Comparison of ENCODE assay signal across 8 mouse cellular contexts in the genomic region with DNA sequence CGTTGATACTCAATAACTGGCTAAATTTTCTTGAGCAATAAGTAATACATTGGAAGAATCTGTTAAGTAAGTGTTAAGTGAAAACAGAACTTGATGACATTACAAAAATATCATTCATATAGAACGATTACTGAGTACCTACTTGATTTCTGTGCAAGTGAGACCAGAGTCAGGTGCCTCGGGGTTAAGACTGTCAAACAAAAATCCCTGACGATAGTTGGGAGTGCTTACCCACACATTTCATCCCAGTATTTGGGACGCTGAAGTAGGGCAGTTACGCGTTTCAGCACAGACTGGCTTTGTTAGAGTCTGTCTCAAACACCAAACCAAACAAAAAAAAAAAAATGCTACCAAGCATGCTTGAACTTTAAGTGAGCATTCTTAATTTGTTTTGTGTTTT. TPM values are rescaled to one million over a fixed set of nuclear protein-coding genes. Genes with fewer than 3 reads are reported as not detected.
DNase-seq lines count a peak whose midpoint lies in the region; ATAC-seq and TF ChIP-seq lines count a peak whose summit lies in the region.

No protein-coding gene starts in this region.

- peak; percentile 5 for DNase-seq in CD4-positive, CD25-positive, alpha-beta regulatory T cell, adult 2 months (ENCODE audit: low read depth, low spot score)
- peak; percentile 17 for DNase-seq in neural tube, embryonic 11.5 days (ENCODE audit: low spot score)
- no peak for DNase-seq in neural tube, embryonic 10.5 days (ENCODE audit: extremely low spot score, low spot score)
- DNase-seq in liver, embryonic 14.5 days (ENCODE audit: low read depth in 3 of 3, low spot score in 3 of 3): no peak
- no peak for DNase-seq in stomach, postnatal 0 days (ENCODE audit: low spot score)
- DNase-seq in cerebellum, adult 9-11 months: no peak
- no peak for DNase-seq in left cerebral cortex, adult 9 months (ENCODE audit: low spot score in 2 of 2)

- no peaks in the 10 kb centered on the region for H3K27me3 ChIP-seq in neural tube, embryonic 11.5 days (ENCODE audit: control insufficient read depth, insufficient read depth, low read length)
- no peaks in the 10 kb centered on the region for H3K27me3 ChIP-seq in liver, embryonic 14.5 days (ENCODE audit: control insufficient read depth, insufficient read depth, low read length)
- no peaks in the 10 kb centered on the region for H3K27me3 ChIP-seq in stomach, postnatal 0 days (ENCODE audit: control insufficient read depth, insufficient read depth, low read length)

- ATAC-seq in CD4-positive, CD25-positive, alpha-beta regulatory T cell, adult 4 months: no peak
- peak; percentile 64 for ATAC-seq in neural tube, embryonic 11.5 days (ENCODE audit: insufficient read depth, low FRiP score, low TSS enrichment)
- no peak for ATAC-seq in liver, embryonic 14.5 days (ENCODE audit: insufficient read depth)
- no peak for ATAC-seq in stomach, postnatal 0 days (ENCODE audit: low FRiP score, low TSS enrichment)

- H3K4me2 ChIP-seq in neural tube, embryonic 11.5 days (ENCODE audit: low read depth): peak overlapping the region; percentile 29
- H3K4me2 ChIP-seq in liver, embryonic 14.5 days (ENCODE audit: low read depth): peak overlapping the region; percentile 69
- H3K4me2 ChIP-seq in stomach, postnatal 0 days (replicated peaks; ENCODE audit: low read depth): peak overlapping the region; percentile 47

- H3K36me3 ChIP-seq in neural tube, embryonic 11.5 days (ENCODE audit: control insufficient read depth, insufficient read depth, low read length): no peaks in the 10 kb centered on the region
- peaks cover 15% of the 10 kb centered on the region for H3K36me3 ChIP-seq in liver, embryonic 14.5 days (replicated peaks; ENCODE audit: control insufficient read depth, insufficient read depth, low read depth)
- H3K36me3 ChIP-seq in stomach, postnatal 0 days (ENCODE audit: control insufficient read depth, insufficient read depth, low read length): no peaks in the 10 kb centered on the region

- no peaks in the 10 kb centered on the region for H3K9me3 ChIP-seq in neural tube, embryonic 11.5 days (ENCODE audit: control insufficient read depth, low read length)
- H3K9me3 ChIP-seq in liver, embryonic 14.5 days (ENCODE audit: control insufficient read depth, low read length): no peaks in the 10 kb centered on the region
- H3K9me3 ChIP-seq in stomach, postnatal 0 days (ENCODE audit: control insufficient read depth, low read length): no peaks in the 10 kb centered on the region

- H3K4me1 ChIP-seq in neural tube, embryonic 11.5 days (ENCODE audit: control insufficient read depth, insufficient read depth, low read length): no peaks in the 10 kb centered on the region
- H3K4me1 ChIP-seq in liver, embryonic 14.5 days (replicated peaks; ENCODE audit: control insufficient read depth in 2 of 2, insufficient read depth in 2 of 2, low read length in 1 of 2): peaks cover 0 to 5% of the 10 kb centered on the region in 2 experiments; a peak in 1 of 4 replicates
- no peaks in the 10 kb centered on the region for H3K4me1 ChIP-seq in stomach, postnatal 0 days (replicated peaks; ENCODE audit: control insufficient read depth, insufficient read depth)

- 18% methylated on average over 7 of the region's 7 CpGs for WGBS in neural tube, embryonic 11.5 days
- 21% methylated on average over 7 of the region's 7 CpGs for WGBS in liver, embryonic 14.5 days (ENCODE audit: insufficient replicate concordance)
- WGBS in stomach, postnatal 0 days: 22% methylated on average over 7 of the region's 7 CpGs

- no peak overlapping the region for H3K9ac ChIP-seq in neural tube, embryonic 11.5 days (ENCODE audit: low read length)
- peak overlapping the region; percentile 2 for H3K9ac ChIP-seq in liver, embryonic 14.5 days (replicated peaks)
- H3K9ac ChIP-seq in stomach, postnatal 0 days (ENCODE audit: low read length): no peak overlapping the region

- TF ChIP-seq CTCF in liver, embryonic 14.5 days (IDR thresholded peaks at IDR 0.05; ENCODE audit: low read depth): no peak
- TF ChIP-seq CTCF in stomach, postnatal 0 days (IDR thresholded peaks at IDR 0.05; ENCODE audit: low read depth): no peak

- no peak for TF ChIP-seq EP300 in liver, embryonic 14.5 days (IDR thresholded peaks at IDR 0.05; ENCODE audit: low read depth)
- no peak for TF ChIP-seq EP300 in stomach, postnatal 0 days (optimal IDR thresholded peaks at IDR 0.05)

- H3K4me3 ChIP-seq in neural tube, embryonic 11.5 days (ENCODE audit: low read depth, low read length): no peak overlapping the region
- H3K4me3 ChIP-seq in liver, embryonic 14.5 days (ENCODE audit: insufficient read depth in 1 of 2, low read depth in 2 of 2, low read length in 2 of 2): peak overlapping the region; percentile 32 to 74; a peak in 3 of 4 replicates
- H3K4me3 ChIP-seq in stomach, postnatal 0 days (ENCODE audit: low read depth, low read length): peak overlapping the region; percentile 55; the same call in 1 of the 2 replicates

- no peak overlapping the region for H3K27ac ChIP-seq in neural tube, embryonic 11.5 days (ENCODE audit: low read depth, low read length)
- no peak overlapping the region for H3K27ac ChIP-seq in liver, embryonic 14.5 days
- H3K27ac ChIP-seq in stomach, postnatal 0 days (replicated peaks): no peak overlapping the region

RNA-seq across cellular contexts. Expression of gene Rbmx, which starts 0.6 kb away (rescaled TPM):
- polyA plus RNA-seq in CD4-positive, CD25-positive, alpha-beta regulatory T cell, adult 4 months (2017; shearing (Covaris generic)): 10 to 100 TPM; 74.9 to 92.2 TPM
- 259 and 261 TPM in 2 replicates for polyA plus RNA-seq in neural tube, embryonic 11.5 days (2014; fragmentation: Nextera tagmentation; extraction: Ambion mirVana)
- polyA plus RNA-seq in liver, embryonic 14.5 days (2012; rRNA removed): 13.0 and 20.6 TPM in 2 replicates
- polyA plus RNA-seq in liver, embryonic 14.5 days (2014; fragmentation: Nextera tagmentation; extraction: Ambion mirVana): 22.5 TPM in 2 replicates
- 37.2 and 37.9 TPM in 2 replicates for polyA plus RNA-seq in stomach, postnatal 0 days (2015; fragmentation: Nextera tagmentation; extraction: Ambion mirVana)

RNA-seq across cellular contexts. Expression of gene Gm364, which starts 15.5 kb away (rescaled TPM):
- polyA plus RNA-seq in CD4-positive, CD25-positive, alpha-beta regulatory T cell, adult 4 months (2017; shearing (Covaris generic)): not detected
- polyA plus RNA-seq in neural tube, embryonic 11.5 days (2014; fragmentation: Nextera tagmentation; extraction: Ambion mirVana): not detected in 2 replicates
- not detected in 2 replicates for polyA plus RNA-seq in liver, embryonic 14.5 days (2012; rRNA removed)
- polyA plus RNA-seq in liver, embryonic 14.5 days (2014; fragmentation: Nextera tagmentation; extraction: Ambion mirVana): not detected in 2 replicates
- not detected in 2 replicates for polyA plus RNA-seq in stomach, postnatal 0 days (2015; fragmentation: Nextera tagmentation; extraction: Ambion mirVana)

RNA-seq across cellular contexts. Expression of gene Arhgef6, which starts 54.9 kb away (rescaled TPM):
- polyA plus RNA-seq in CD4-positive, CD25-positive, alpha-beta regulatory T cell, adult 4 months (2017; shearing (Covaris generic)): 100 to 1,000 TPM in 1 of 2 experiments, 10 to 100 TPM in 1; 80.3 to 107 TPM
- 5.7 and 5.8 TPM in 2 replicates for polyA plus RNA-seq in neural tube, embryonic 11.5 days (2014; fragmentation: Nextera tagmentation; extraction: Ambion mirVana)
- polyA plus RNA-seq in liver, embryonic 14.5 days (2012; rRNA removed): 3.2 and 4.7 TPM in 2 replicates
- 5.1 and 7.0 TPM in 2 replicates for polyA plus RNA-seq in liver, embryonic 14.5 days (2014; fragmentation: Nextera tagmentation; extraction: Ambion mirVana)
- 3.6 and 4.1 TPM in 2 replicates for polyA plus RNA-seq in stomach, postnatal 0 days (2015; fragmentation: Nextera tagmentation; extraction: Ambion mirVana)

Comparison
In these comparisons a context has a peak if more than half of its experiments do, and no peak if none do; other contexts are left out.
1. DNase-seq: peak in CD4-positive, CD25-positive, alpha-beta regulatory T cell, adult 2 months (single experiment) and neural tube, embryonic 11.5 days (single experiment); none in neural tube, embryonic 10.5 days (single experiment), liver, embryonic 14.5 days (0 of 3), stomach, postnatal 0 days (single experiment), cerebellum, adult 9-11 months (single experiment) and left cerebral cortex, adult 9 months (0 of 2).
2. RNA of gene Arhgef6, which starts 54.9 kb away (polyA plus RNA-seq): 80.3 to 107 TPM in CD4-positive, CD25-positive, alpha-beta regulatory T cell, adult 4 months; 3.2 to 7.0 TPM in liver, embryonic 14.5 days, 5.7 to 5.8 TPM in neural tube, embryonic 11.5 days and 3.6 to 4.1 TPM in stomach, postnatal 0 days; every median in the first group is over 10 times any median in the second.
3. Peak in every context shown above with its lines, with median percentiles within 50 percentile points of each other: H3K4me2 ChIP-seq.